Mouse (Mus musculus) thymus, adult 18-20 months (tissue): Measurements from ENCODE around the gene Rhox4f.
"Not testable (repeated sequence)": the region's sequence is repeated elsewhere in the genome, so short reads cannot be mapped to it uniquely, and the experiment has no call there.

Experiments used
- DNase-seq, 2 experiments: peaks; one replicate each; pipeline ENCODE4 v3.0.0; 2022; ENCODE audit warnings: mixed read lengths in 2 of 2

The Rhox4f gene

DNA sequence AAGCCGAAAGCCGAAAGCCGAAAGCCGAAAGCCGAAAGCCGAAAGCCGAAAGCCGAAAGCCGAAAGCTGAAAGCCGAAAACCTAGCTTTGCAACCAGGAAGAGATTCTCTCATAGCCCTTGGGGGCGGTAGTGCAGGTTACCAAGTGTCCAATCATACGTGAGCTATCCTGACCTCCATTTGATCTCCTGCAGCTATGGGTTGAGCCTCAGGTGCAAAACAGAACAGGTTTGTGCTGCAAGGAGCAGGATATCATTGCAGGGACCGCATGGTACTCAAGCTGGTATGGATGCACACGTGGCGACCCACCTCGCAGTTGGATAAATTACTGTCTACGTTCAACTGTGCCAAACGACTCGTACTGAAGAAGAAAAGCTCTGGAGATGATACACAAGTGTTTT, at the start of gene Rhox4f:
Rhox4f (minus strand) TSS at position 101 of the 400 bp plus-strand sequence.
- DNase-seq = not testable (repeated sequence)

DNA sequence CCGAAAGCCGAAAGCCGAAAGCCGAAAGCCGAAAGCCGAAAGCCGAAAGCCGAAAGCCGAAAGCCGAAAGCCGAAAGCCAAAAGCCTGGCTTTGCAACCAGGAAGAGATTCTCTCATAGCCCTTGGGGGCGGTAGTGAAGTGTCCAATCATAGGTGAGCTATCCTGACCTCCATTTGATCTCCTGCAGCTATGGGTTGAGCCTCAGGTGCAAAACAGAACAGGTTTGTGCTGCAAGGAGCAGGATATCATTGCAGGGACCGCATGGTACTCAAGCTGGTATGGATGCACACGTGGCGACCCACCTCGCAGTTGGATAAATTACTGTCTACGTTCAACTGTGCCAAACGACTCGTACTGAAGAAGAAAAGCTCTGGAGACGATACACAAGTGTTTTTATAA, 43.7 kb upstream of the Rhox4f start, which contains the start of gene Rhox4g:
Rhox4g (minus strand) TSS at position 101 of the 400 bp plus-strand sequence.
- not testable (repeated sequence) for DNase-seq

DNA sequence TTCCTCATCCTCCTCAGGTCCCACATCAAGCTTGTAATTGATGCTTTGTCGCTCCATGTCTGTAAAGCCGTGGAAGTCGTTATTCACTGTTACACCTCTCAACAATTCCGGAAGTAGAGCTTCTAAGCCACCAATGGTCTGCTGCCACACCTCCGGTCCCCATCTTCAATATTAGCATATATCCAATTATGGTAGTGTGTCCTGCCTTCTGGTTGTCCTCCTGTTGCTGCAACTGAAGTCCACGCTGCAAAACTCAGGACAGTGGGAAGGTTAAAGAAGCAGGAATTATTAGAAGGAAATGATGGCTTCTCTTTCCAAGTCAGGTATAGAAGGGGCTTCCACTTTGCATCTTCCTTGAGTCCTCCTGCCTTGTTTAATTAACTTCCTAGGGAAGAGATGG, 35.9 kb upstream of the Rhox4f start, which contains the start of gene Rhox2g:
Rhox2g (minus strand) TSS at position 101 of the 400 bp plus-strand sequence.
- DNase-seq = not testable (repeated sequence)

DNA sequence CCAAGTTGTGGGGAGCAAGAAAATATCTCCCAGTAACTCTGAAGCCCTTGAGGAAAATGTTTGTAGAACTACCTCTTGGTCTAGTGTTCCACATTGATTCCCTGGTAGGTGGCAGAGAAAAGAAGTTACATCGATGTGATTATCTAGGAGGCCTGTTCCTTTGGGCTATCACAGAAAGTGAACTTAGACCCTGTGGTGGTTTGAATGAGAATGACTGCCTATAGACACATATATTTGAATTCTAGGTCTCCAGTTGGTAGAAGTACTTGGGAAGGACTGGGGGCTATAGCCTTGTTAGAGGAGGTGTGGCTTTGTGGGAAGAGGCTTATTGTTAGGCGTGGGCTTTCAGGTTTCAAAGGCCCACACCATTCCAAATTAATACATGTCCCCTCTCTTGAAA, 21.0 kb upstream of the Rhox4f start, which contains the start of gene Rhox3g:
Rhox3g (minus strand) TSS at position 101 of the 400 bp plus-strand sequence.
- not testable (repeated sequence) for DNase-seq

DNA sequence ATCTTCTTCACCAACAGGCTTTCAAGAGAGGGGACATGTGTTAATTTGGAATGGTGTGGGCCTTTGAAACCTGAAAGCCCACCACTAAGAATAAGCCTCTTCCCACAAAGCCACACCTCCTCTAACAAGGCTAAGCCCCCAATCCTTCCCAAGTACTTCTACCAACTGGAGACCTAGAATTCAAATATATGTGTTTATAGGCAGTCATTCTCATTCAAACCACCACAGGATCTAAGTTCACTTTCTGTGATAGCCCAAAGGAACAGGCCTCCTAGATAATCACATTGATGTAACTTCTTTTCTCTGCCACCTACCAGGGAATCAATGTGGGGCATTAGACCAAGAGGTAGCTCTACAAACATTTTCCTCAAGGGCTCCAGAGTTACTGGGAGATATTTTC, 26.8 kb downstream of the Rhox4f start, which contains the start of gene Rhox3f:
Rhox3f (plus strand) TSS at position 301 of the 400 bp plus-strand sequence.
- DNase-seq = not testable (repeated sequence)

DNA sequence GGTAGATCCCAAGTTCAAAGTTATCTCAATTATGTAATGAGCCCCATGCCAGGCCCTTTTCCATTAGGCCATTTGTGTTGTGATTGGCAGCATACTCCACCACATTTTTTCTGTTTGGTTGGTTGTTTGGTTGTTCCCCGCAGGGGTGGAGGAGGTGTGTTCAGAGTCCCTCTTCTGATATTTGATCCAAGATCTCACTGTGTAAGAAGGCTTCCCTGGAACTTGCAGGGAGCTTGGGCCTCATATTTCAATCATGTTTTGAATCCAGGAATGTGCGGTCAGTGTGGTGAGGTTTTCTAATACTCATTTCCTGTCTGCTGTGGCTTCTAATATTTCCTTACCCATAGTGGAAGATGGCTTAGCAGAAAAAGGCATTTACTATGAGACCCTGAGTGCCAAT, 34.9 kb downstream of the Rhox4f start:
- not testable (repeated sequence) for DNase-seq

DNA sequence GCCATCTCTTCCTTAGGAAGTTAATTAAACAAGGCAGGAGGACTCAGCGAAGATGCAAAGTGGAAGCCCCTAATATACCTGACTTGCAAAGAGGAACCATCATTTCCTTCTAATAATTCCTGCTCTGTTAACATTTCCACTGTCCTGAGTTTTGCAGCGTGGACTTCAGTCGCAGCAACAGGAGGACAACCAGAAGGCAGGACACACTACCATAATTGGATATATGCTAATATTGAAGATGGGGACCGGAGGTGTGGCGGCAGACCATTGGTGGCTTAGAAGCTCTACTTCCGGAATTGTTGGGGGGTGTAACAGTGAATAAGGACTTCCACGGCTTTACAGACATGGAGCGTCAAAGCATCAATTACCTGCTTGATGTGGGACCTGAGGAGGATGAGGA, 36.4 kb downstream of the Rhox4f start, which contains the start of gene Rhox2f:
Rhox2f (plus strand) TSS at position 301 of the 400 bp plus-strand sequence.
- DNase-seq = not testable (repeated sequence)

GRCm38 (mm10) chrX:37557112-37557511, 50.4 kb downstream of the Rhox4f start, which contains the start of gene Rhox4e:
Gene Rhox4e, plus strand, starts transcription at chrX:37557412.
- not testable (repeated sequence) for DNase-seq
